Mouse (Mus musculus) A20 (cell line): Measurements from ENCODE around the gene Gon7.

Experiments
- DNase-seq: peaks from one replicate; pipeline ENCODE4 v3.0.0-alpha.2; 2011; ENCODE audit warnings: low read depth, low spot score

Gon7 gene

DNA sequence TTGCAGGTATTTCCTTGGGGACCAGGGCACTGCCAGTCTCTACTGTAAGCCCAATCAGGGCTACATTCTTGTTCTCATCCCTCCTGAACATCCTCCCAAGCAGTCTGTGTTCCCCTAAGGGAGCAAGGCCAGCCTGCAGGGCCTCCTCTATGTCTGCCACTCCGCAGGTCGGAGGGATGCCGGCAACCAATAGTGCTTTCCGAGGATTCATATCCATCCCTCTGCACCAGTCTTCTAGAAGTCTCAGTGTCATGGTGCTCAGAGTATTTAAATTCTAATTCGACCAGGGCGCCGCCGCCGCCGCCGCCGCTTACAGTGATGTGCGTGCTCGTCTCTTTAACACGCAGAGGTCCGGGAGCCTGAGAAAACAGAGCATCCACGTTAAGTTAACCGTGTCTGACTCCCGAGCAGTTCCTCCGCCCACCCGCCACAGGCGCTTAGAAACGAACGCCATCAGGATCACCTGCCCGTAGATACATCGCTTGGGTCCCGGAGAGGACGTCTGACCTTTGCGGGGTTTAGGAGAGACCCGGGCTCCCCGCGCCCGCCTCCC is 14.5 kb downstream of the Gon7 start:
- DNase-seq = no peak

DNA sequence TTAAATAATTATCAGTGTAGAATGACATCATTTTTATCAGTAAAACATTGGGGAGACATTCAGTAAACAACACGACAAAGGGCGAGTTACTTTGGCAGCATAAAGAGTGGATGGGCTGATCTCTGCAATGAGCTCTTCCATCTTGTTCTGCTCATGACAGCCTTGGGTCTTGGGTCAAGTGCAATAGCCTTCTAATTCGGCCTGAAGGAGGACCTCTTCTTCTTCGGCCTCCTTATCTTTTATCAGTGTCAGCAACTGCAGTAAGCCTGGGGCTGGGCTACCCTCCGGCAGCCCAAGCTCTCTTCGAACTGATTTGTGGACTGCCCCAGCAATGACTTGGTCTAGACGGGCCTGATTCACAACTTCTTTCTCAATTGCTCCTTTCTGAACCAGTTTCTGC is 15.5 kb downstream of the Gon7 start:
- DNase-seq = no peak

DNA sequence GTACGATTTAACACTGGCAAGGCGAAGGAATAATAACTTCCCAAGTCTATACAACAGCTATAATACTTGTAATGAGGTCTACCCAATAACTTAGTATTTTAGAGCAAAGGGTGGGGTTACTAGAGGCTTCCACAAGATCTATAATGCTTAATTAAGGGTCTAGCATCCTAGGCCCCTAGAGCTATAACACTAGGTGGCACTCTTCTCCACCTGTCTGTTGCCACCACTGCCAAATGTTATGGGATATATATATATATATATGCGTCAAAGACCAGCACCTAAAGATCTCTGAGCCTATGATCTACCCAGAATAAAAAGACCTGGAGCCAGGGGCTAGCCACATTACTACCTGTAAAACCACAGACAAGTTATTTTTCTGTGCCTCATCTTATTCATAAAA is 17.3 kb downstream of the Gon7 start:
- DNase-seq = peak; percentile 47

DNA sequence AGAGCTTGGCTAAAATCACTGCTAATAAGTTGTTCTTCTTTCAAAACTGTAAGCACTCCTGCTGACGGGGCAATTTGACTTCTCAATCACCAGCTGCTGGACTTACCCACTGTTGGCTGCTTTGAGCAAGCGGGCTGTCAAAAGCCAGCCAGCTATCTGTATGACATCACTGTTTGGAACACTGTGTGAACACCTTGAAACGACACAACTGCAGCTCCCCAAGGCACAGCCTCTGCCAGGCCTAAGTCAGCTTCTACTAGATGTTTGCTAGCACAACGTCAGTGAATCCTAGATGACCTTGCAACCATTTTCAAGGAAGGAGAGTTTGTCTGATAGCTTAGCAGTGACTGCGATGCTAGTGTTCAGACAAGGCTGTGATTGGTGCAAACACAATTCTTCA is 18.5 kb downstream of the Gon7 start:
- no peak for DNase-seq

DNA sequence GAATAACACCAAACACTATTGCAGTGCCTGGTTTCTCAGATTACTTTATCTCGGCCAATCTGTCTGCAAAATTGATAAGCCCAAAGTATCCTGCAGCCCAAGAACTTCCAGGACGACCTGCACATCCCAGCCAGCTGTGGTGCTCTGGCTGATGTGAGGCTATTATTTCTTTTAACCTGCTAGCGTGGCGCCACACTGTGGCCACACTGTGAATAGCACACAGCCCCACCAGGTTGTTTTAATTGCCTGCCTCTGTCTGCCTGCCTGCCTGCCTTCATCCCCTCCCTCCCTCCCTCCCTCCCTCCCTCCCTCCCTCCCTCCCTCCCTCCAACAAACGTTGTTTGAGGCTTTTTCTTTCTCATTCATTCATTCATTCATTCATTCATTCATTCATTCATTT is 24.2 kb downstream of the Gon7 start:
- peak; percentile 63 for DNase-seq

DNA sequence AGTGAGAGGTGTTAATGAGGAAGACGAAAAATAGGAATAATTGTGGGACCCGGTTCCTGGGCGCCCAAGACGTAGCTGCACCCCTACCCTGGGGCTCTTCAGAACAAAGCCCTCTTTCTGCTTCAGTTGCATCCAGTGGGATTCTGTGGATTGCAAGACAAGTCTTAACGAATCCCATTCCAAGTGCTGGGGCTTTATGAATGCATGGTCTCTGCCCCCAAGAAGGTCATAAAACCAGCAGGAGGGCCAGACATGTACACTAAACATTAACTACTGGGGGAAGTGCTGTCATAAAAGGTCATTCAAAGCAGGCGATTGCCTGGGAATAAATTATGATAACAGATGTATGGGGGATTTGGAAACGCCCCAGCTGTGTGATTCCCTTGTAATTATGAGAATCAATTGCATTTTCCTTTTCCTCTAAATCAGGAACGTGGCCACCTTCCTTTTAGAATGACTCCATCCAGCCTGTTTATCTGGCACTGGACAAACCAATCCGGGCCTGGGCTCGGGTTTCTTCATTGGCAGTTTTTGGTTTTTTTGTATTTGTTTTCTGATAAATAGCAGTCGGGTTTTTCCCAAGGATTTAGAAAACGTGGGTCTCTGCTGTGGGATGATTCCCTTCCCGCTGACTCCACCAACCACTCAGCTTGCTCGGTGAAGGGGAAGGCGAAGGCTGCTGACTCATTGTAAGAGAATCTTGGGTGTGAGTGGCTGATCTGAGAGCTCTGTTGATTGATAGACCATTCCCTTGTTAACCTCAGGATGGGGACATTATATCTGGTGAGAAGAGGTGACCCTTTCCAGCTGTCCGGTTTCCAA is 26.6 kb downstream of the Gon7 start:
- DNase-seq = no peak

DNA sequence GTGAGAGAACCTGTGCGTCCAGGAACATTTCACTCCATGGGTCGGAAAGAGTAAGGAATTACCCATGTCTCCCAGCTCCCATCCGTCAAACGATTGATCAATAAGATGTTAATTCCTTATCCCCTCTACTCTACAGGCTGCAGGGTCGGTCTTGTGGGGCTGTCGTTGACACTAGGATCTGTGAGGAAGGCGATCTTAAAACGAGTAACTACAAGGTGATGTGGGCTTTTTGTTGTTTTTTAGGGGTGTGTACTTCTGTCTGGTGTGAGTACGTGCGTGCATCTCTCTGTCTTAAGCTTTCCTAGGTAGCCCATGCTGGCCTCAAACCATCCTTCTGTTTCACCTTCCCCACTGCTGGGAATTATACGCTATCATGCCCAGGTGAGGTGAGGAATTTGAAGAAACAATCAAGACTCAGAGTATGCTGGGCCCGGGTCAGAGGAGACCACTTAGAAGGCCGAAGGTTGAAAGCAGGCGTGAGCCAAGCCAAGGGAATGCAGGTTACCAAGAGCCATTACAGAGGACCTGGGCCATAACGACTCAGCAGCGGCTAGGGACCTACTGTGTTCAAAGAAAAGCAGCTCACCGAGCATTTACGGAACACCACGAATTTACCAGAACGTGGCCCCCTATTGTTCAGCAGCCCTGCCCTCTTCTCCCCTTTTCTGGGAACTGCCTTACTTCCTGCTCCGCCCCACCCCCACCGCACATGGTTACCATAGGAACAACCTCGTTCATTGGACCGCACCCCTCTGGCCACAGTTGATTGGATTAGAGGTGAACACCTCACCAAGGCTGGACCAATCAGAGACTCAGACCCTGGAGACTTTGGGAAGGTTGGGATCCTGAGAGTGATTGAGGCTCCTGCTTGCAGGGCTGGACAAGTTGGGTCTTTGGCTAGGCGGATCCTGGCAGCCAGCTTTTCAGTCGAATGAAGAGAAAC is 27.5 kb downstream of the Gon7 start:
- DNase-seq = no peak

DNA sequence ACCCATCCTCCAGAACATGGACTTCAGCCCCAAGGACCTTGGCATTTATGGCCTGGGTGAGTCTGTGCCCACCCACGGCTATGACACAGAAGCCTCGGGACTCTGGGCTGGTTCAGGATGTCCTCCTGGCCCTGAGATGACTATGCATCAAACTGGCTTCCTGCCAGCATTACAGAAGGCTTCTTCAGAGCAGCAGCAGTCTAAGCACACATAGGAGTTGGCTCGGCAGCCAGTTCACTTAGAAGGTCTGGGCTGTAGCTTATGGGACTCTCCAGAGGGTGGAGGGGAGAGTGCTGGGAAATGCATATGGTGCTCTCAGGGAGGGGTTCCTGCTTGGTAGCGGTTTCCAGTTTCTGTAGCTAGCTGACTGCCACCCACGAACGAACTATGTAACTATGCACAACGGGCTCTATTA is 31.8 kb downstream of the Gon7 start:
- no peak for DNase-seq

DNA sequence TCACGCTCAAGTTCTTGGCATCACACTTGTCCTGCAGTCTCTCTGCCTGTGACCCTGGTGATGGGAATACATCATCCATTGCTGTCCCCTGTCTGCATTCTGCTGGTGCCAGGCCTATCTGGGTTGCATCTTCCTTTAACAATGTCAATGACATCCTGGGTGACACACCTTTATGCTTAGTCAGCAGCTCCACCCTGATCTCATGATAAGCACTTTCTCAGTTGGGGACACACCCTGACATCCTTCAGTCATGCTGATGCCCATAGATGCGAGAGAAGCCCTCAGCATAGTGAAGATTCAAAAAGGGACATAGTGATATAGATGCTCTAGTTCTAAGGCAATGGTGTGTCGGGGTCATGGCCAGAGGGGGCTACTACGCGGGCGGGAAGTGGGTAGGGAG is 32.5 kb downstream of the Gon7 start:
- no peak for DNase-seq

DNA sequence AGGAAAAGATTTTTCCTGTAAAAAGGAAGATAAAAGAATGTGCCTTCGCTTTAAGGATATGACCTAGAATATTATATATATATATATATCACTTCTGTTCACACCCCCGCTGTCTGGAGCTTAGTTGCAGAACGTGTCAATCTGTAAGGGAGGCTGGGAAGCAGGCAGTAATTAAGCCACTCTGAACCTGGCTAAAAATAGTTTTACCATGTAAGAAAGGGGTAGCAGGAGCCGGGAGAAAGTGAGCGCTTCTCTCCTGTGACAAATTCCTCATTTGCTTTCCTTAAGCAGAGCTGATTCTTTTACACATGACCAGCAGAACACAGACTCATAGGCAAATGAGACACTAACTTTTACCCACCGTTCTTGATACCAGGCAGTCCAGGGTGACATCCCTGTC is 33.7 kb downstream of the Gon7 start:
- no peak for DNase-seq

DNA sequence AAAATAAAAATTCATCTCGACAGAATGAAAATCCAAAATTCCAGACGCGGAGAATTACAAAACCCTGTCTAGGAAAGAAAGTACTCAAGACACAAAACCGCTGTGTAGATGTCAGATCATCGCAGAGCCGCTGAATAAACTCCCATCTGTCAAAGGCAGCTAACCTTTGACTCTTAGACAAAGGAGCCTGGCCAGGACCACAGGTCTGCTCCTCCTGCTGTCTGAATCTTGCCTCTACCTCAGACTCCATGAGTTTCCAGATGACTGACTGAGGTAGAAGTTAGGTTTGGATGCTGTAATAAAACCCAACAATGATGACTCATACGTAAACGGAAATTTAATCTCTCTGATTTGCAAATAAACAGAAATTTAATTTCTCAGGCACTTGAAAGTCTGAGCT is 34.6 kb downstream of the Gon7 start:
- no peak for DNase-seq

DNA sequence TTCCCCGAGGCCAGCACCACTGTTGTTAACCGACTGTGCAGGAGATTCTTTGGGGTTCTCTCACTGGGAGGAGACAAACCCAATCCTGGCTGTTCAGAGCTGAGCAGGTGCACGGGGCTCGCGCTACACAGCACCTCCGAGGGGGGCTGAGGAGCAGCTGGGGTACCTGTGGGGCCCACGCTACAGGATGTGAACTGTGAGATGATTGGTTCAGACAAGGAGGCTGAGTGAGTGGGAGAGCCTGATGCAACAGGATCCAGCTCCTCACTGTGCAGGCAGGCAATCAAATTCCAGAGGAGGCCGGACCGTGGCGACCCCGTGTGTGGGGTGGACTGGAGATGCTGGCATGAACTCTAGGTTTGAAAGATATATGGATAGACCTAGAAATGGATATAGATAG is 35.2 kb downstream of the Gon7 start:
- no peak for DNase-seq

DNA sequence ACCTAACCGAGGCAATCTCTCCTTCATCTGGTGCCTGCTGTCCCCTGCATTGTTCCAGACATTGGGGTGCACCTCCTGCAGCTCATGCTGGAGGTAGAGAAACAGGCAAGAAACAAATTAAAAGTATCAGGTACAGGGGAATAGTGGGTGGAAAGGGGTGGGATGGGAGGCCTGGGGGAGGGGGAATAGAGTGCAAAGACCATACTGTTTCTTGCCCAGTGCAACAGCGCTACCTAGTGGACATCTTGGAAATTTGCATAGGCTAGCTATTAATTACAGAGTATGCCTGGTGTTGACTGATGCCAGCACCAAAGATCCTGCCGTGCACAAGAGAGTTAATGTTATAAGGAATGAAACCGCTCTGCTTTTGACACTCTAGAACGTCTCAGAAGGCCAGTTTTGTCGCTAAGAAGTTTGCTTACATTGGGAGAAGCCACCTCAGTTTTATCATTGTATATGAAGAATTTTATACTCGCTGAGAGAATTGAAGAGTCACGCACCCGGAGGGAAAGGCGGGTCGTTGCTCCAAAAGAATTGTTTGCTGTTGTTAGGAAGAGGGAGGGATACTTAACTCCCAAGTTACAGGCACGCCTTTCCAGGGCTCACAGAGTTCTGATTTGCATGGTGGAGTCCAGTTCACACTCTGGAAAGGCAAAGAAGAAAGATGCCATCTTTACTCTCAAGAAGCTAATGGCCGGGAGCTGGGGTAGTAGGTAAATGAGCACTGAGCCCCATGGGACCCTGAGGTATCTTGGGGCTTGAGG is 37.9 kb downstream of the Gon7 start:
- DNase-seq = peak; percentile 58

DNA sequence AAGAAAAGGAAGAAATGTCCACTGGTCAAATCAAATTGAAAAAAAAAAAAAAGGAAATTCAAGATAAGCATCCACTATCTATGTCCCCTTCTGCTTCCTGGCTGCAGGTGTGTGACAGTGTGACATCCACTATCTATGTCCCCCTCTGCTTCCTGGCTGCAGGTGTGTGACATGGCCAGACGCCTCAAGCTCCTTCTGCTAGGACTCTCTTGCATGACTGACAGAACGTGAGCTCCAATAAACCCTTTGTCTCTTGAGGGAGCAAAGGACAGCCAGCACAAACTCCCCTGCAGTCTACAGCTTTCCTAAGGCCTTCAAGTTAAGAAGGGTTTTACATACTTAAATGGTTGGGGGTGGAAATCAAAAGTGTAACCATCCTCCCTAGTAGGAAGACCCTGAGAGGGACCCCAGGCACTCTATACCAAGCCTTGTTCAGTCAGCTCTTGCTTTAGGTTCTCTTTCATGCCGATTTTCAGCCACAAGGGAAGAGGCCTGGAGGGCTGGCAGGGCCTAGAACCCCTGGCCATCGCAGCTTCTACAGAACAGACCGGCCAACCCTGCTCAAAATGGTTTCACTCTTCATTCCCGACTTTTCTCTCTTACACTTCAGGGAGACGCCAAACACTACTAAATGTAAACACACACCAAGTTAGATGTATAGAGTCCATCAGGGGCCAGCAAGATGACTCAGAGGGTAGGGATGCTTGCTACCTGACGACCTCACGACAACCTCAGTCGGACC is 42.8 kb downstream of the Gon7 start:
- DNase-seq = no peak

DNA sequence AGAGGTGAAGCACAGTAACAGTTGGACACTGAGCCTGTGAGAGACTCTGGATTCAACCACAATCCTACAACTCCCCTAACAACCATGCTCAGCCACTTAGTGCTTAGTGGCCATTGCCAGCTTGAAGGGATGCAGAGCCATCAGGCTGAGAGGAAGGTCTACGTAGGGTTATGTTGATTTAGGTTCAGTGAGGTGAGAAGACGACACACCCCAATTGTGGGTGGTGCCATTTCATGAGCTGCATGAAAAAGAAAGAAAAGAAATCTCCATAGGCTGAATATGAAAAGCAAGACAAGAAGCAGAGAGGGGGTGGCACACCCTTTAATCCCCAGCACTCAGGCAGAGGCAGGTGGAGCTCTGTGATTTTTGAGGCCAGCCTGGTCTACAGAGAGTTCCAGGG is 43.5 kb downstream of the Gon7 start:
- DNase-seq = no peak

DNA sequence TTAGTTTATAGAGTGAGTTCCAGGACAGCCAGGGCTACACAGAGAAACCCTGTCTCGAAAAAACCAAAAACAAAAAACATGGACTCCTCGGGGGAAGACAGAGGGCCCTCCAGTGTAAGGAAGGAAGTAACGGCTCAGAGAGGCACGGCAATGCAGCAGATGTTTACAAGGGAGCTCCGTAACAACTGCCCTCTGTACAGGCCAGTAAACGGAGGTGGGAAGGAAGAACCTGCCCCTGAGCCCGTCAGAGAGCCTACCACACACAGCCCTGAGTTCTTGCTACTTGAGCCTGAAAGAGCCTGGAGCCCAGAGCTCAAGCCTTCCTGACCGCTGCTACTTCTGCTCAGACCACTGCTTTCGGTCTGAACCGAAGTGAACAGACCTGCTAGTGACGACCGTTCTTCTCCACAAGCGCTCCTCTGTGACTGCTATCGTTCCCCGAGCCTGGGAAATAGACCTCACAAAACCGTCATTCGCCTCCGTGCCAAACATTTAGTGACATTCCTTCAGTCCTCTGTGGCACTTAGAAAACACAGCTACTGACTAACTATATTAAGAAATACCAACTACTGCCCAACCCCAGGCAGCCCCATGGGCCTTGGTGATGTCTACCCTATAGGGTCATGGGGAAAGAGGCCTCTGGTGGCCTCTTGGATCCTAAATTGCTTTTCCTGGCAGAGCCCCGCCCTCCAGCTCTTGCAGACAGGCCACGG is 44.3 kb downstream of the Gon7 start:
- no peak for DNase-seq

DNA sequence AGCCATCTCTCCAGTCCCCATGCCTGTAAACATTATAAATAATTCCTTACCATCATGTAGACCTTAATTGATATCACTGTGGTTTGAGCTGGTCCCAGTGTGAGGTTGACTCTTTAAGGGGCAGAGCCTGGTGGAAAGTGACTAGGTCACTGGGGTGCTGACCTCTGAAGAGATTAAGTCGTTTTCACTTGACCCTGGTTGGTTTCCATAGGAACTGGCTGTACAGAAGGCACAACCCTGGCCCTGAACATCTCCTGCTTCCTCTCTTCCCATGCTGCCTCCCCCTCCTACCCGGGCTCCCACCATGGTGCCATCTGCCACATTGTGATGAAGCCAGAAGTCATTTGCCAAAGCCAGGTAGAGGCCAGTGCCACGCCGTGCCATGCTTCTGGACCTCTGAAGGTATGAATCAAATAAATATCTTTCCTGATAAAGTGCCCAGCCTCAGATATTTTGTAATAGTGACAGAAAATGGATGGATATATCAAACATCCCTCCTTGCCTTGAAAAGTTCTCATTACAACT is 46.7 kb downstream of the Gon7 start:
- no peak for DNase-seq

DNA sequence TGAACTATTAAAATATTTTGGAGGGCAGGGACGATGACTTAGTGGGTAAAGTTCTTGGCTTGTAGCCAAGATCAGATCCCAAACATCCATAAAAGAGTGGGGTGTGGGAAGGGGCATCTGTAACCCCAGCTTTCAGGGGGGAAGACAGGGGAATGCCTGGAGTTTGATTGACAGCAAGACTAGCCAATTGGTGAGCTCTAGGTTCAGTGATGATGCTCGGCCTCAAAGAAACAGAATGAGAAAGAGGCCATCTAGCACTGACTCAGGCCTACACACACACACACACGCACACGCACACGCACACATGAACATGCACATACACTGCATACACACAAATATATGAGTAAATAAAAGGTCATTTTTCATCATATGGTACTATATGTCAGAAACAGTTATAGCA is 47.7 kb downstream of the Gon7 start:
- no peak for DNase-seq

DNA sequence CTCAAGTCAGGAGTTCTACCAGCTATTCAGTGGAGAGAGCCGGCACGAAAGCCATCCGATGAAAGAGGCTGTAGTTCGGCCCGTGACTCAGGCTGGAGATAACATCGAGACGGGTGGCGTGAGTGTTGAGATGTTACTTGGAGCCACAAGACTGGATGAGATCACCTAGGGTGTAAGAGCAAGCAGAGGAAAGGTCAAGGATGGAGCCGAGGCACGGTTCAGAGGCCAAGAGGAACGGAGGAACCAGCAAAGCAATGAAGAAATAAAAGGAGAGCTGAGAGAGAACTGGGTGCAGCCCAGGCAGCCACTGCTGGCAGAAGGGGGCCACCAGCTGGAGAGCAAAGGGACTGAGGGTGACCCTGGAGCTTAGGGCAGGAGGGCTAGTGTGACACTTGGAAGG is 49.4 kb downstream of the Gon7 start:
- no peak for DNase-seq

DNA sequence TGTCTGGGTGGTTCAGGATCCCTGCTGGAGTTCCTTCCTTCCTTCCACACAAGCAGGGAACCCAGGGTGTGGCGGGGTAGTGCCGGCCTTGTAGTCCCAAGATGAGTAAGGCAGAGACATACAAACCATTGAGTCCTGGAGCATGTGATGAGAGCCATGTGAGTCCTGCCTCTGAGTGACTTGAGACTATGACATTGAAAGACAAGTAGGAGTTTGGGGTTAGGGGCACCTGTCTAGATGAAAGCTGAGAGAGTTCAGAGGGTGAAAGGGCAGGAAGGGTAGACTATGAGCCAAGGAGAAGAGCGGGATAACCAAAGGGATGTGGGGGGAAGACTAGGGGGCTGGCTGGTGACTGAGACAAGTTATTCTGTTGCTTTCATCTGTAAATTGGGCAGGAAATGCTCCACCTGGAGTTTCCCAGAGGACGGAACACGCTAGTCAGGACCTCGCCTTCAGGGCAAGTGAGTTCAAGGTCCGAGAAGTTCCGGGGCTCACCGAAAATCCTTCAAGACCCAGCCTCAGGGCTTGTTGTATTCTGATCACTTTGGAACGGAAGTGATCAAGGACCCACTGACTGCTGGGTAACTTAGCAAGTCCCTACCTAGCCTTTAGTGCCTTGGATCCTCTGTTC is 50.7 kb downstream of the Gon7 start:
- DNase-seq = no peak
